Mouse (Mus musculus) urinary bladder, postnatal 14 days (tissue): Measurements from ENCODE around the gene Ccdc12.

ENCODE experiments used
- DNase-seq: peaks from one replicate; pipeline ENCODE4 v3.0.0; 2021; ENCODE audit warnings: low spot score

Gene Ccdc12

GRCm38 (mm10) chr9:110703951-110704350 is 47.6 kb downstream of the Ccdc12 start:
- no peak for DNase-seq

- DNase-seq = no peak
Measured at GRCm38 (mm10) chr9:110706784-110707183, 50.5 kb downstream of the Ccdc12 start.

DNA sequence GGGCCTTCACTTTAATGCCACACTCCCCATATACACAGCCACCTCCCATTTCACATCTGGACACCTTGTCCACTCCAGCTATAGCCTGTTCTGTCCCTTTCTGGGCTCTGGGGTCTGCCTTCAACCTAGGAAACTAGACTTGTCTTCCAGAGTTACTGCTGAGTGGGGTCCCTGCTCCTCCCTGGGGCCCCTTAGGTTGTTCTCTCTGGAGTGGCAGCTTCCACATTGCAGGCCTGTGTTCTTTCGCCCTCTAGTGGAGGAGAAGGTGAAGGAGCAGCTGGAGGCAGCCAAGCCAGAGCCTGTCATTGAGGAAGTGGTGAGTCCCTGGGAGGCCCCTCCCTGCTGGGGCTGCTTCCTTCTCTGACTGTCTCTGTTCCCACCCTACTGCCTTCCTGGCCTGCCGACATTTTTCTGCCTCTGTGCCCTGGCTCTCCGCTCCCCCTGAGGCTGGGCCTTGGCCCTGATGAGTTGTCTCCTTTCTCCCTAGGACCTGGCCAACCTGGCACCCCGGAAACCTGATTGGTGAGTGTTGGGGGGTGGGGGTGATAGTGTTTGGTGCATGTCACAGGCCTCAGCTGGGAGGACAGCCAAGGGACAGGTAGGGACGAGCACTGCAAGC is 53.4 kb downstream of the Ccdc12 start:
- peak; percentile 90 for DNase-seq

DNA sequence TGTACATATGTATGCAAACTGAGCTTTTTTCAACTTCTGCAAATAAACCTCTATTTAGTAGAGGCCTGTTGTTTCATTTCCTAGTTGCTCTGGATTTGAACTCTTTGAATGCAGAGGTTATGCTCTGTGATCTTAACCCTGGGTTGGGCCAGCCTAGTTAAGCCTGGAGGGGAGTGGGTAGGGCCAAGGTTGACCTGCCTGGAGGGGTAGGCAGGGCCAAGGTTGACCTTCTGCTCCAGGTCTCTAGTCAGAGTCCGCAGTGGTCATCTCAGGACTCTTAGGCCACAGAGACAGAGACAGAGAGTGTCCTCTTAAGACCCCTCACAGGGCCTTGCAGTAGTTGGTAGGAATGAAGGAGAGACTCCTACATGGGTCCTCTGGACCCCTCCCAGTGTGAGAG is 55.2 kb downstream of the Ccdc12 start:
- DNase-seq = no peak

DNA sequence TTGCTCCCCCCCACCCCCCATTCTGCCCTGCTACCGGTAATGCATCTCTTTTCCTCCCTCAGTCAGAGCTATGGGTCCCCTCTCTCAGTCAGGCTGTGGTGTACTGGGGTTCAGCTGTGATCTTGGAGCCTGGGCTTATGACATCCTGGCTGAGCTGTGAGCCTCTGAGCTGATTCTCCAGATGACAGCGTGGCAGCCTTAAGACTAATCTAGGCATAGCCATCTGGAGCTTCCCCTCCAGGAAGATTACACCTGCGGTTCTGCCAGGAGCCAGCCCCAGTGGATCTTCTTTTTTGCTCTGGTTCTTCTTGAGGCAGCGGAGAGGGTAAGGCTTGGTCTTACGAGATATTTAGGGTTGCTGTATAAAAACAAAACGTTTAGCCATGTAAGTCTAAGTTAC is 55.7 kb downstream of the Ccdc12 start:
- DNase-seq = no peak

GRCm38 (mm10) chr9:110712545-110712944 is 56.2 kb downstream of the Ccdc12 start:
- DNase-seq = no peak

DNA sequence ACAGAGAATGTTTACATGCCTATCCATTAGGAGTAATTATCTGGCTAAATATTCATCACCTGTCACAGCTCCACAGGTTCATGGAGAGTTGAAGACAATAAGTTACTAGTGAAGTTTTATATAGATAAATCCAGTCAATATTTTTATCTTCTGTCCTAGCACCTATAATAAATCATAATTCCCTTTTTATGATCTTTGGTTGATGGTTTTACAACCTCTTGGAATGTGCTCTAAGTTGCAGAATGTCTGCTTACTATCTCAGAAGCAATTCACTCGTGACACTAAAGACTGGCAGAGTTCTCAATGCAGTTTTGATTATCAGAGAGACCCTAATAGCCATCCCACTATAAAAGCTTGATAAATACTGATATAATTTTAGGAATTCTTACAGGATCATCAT is 57.1 kb downstream of the Ccdc12 start:
- no peak for DNase-seq

GRCm38 (mm10) chr9:110715426-110715825 is 59.1 kb downstream of the Ccdc12 start:
- DNase-seq = no peak

GRCm38 (mm10) chr9:110716775-110717174 is 60.5 kb downstream of the Ccdc12 start:
- DNase-seq = peak; percentile 66

DNA sequence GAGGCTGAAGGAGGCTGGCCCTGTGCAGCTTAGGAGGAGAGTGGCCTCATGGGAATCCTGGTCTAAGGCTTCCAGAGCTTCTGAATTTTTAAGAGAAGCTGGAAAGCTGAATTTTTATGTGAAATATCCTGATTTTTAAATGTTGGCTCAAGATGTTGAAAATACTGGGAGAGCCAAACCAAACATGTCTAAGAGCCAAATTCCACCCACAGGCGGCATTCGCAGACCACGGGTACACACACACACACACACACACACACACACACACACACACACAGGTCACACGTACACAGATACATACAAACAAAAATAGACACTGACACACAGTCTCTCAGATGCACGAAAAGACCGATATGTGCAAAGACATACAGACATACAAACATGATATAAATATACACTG is 61.8 kb downstream of the Ccdc12 start:
- DNase-seq = no peak

GRCm38 (mm10) chr9:110718810-110719209 is 62.5 kb downstream of the Ccdc12 start:
- DNase-seq = no peak

DNA sequence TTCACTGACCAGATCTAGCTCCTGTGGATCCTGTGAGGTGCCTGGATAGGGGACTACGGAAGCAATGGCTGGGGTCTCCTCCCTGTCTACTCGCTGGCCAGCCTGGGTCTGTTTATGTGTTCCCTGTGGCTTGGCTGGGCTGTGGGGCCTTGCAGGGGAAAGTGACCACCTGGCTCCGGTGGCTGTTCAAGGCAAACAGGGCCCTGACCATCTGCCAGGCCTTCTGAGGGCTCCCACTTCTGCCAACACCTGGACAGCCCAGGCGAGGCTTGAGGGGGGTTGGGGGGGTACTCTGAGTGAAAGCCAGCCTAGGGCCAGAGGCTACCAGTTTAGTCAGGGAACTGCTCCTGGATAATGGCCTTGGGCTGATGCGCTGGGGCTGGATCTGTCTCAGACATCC is 63.7 kb downstream of the Ccdc12 start:
- DNase-seq = no peak

GRCm38 (mm10) chr9:110722060-110722459 is 65.8 kb downstream of the Ccdc12 start:
- no peak for DNase-seq

DNA sequence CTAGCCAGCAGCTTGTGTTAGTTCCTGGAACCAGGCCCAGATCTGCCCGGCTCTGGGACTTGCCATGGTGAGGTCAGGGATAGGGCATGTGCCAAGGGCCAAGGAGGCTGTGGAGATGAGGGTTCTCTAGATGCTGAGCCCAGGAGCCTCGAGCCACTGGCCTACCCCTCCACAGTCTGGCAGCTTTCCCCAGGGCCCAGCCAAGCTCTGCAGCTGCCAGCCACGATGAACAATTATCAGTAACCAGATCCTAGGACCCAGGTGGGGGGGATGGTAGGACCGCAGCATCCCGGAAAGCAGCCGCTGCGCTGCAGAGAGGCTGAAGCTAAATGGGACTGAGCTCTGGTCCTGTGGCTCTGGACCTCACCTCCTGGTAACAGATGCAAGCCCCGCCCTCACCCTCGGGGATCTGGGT is 69.4 kb downstream of the Ccdc12 start:
- DNase-seq = no peak

DNA sequence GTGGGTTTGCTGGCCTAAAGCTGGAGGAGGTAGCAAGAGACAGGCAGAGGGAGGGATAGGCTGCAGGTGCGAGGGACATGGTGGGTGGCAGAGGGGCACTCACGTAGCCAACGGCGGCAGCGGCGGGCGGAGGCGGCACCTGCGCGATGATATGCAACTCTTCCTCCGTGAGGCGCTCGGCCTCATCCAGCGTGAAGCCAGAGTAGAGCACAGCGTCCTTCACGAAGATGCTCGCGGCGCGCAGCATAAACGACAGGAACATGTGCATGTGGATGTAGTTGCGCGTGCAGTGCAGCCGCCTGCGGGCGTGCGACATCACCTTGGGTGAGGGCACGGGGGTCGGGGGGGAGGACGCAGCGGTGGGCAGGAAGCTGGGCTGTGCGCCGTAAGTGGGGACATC is 70.6 kb downstream of the Ccdc12 start:
- no peak for DNase-seq

DNA sequence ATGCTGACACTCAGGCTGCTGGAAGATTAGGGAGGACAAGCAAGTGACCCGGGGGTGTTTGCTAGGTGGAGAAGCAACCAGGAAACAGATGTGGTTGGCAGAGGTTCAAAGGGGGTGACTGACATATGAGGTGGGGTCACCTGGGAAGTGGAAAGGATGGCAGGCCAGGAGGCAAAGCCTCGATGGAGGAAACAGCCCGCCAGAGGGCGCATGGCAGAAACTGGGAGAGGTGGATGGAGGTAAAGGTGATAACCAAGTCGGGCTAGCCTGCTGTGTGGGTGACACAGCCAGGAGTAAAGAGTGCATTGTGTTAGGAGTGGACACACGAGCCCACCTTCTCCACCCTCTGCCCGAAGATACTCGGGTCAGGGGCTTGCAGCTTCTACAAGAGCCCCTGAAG is 73.5 kb downstream of the Ccdc12 start:
- peak; percentile 67 for DNase-seq

GRCm38 (mm10) chr9:110731859-110732258 is 75.6 kb downstream of the Ccdc12 start:
- DNase-seq = no peak

GRCm38 (mm10) chr9:110732623-110733022 is 76.3 kb downstream of the Ccdc12 start:
- peak; percentile 84 for DNase-seq

- DNase-seq = no peak
Measured at GRCm38 (mm10) chr9:110733102-110733501, 76.8 kb downstream of the Ccdc12 start.

GRCm38 (mm10) chr9:110734154-110734553 is 77.9 kb downstream of the Ccdc12 start:
- no peak for DNase-seq

GRCm38 (mm10) chr9:110736362-110736761 is 80.1 kb downstream of the Ccdc12 start:
- no peak for DNase-seq

GRCm38 (mm10) chr9:110738054-110738453 is 81.8 kb downstream of the Ccdc12 start:
- no peak for DNase-seq

DNA sequence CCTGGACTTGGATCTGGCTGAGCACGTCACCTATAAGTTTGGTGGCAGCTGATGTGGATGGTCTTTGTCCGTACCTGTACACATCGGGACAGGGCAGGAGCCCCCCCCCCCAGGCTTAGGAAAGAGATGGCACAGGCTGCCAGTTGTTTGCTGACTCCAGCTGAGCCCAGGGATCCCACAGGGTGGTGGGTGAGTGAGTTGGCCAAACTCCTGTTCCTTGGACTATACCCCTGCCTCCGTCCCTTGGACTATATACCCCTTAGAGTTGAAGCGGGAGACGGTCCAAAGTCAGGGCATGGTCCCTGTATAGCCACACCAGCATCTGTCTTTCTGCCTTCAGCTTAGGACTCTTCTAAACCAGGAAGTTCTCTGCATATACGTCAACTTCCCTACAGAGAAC is 83.7 kb downstream of the Ccdc12 start:
- DNase-seq = no peak

DNA sequence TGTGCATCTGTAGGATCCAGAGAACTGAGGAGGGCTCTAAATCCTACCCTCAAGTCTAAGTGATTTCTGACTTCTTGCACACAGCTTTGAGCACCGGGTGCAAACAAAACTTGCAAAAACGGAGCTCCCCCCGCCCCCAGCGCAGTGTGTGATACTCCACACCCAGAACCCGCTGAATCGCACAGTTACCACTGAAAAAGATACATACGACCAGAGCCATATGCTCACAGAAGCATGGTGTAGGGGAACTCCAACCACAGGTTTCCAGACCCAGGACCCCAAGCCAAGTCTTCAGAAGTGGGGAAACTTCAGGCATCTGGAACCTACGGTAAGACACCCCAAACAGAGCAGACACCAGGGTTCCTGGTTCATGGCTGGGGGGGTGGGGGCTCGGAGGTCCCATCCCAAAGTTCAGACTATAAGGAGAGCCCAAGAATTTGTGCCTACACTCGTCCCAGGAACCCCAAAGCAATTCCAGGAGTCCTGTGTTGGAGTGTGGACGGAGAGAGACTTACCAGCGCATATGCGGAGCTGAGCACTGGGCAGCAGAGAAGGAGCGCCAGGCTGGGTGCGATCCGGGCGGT is 85.5 kb downstream of the Ccdc12 start, which contains the start of gene Myl3:
TSS of gene Myl3 (plus strand) at position 151 of the 584 bp plus-strand sequence.
- no peak for DNase-seq
